Mouse (Mus musculus): Measurements from ENCODE around the gene Prdm5. TPM values are rescaled to one million over a fixed set of nuclear protein-coding genes. Genes with fewer than 3 reads are reported as not detected.

Gene Prdm5
- polyA plus RNA-seq (2014; fragmentation: Nextera tagmentation; extraction: Ambion mirVana): 14.1 and 15.5 TPM in 2 replicates

DNA sequence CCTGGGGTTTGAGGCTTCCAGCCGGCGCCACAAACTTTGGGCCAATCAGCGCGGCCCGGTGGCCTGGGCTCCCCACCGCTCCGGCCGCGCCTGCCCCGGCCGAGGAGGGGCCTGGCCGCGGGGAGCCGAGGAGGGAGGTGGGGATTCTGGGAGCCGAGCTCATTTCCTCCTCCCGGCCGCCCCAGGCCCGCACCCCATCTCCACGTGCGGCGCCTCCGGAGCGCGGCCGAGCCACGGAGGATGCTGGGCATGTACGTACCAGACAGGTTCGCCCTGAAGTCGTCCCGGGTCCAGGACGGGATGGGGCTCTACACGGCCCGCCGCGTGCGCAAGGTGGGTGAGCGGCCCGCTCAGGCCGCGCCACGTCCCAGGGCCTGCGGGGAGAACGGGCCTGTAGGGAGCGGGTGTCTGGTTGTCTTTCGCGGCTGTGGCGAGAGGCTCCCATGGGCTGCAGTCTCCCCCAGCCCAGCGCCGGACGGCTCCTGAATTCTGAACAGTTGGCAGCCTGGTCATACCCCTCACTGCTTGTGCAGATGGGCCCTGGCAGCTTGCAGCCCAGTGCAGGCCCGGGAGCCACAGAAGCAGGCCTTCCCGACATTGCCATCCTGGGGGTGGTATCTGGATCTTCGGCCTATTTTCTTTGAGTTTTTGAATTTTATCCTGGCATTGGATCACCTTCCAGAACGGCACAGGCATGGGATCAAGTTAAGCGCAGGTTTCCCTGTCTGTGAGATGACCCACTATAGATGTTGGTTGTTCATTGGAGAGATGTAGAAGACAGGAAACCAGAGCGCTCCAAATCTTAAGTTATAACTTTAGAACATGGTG, at the start of gene Prdm5:
Prdm5 (plus strand) TSS at position 128 of the 828 bp plus-strand sequence.
- peak within 1 kb of the TSS; percentile 73 to 75 for H3K4me3 ChIP-seq (ENCODE audit: control insufficient read depth in 1 of 2, insufficient read depth in 1 of 2, low read depth in 1 of 2, low read length in 2 of 2)

DNA sequence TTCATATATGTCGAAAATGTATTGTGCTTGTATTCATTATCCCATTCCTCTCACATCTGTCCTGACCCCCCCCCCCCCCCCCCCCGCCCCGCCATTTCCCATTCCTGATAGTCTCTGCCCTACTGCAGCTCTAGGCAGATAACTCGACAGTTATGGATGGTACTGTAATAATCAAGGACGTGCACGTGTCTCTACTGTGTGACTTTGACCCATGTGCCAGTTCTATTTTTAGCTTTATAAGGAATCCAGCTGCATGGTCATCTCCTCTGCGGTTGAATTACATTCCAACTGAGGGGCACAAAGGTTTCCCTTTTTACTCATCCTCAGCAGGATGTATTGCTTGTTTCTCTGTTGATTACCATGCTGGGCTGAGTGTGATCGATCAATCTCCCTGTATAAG, 39.3 kb upstream of the Prdm5 start:
- ATAC-seq (ENCODE audit: insufficient number of reproducible peaks, insufficient read depth, low FRiP score, low read depth): no peak

More for the DNA sequence above, at the start of gene Prdm5:
- H3K36me3 ChIP-seq (ENCODE audit: control insufficient read depth, insufficient read depth, low read length): no peaks in the 10 kb centered on the region
- peak within 1 kb of the TSS; percentile 87 for H3K9ac ChIP-seq (ENCODE audit: low read length)
- peaks cover 0 to 15% of the 10 kb centered on the region in 2 experiments; a peak in 2 of 4 replicates for H3K4me1 ChIP-seq (ENCODE audit: control insufficient read depth in 2 of 2, insufficient read depth in 2 of 2, low read length in 2 of 2)
- peak; percentile 89 for ATAC-seq (ENCODE audit: insufficient number of reproducible peaks, insufficient read depth, low FRiP score, low read depth)
- H3K27ac ChIP-seq (replicated peaks in 1 of 2; ENCODE audit: control insufficient read depth in 1 of 2, insufficient read depth in 1 of 2, low read depth in 2 of 2, low read length in 2 of 2): peak within 1 kb of the TSS; percentile 35 to 66
- H3K27me3 ChIP-seq (ENCODE audit: control insufficient read depth, insufficient read depth, low read length): no peaks in the 10 kb centered on the region
- WGBS: 5% methylated on average over 47 of the region's 56 CpGs
- H3K4me2 ChIP-seq (ENCODE audit: low read length): peak within 1 kb of the TSS; percentile 85
- no peaks in the 10 kb centered on the region for H3K9me3 ChIP-seq (ENCODE audit: control insufficient read depth, low read length)

DNA sequence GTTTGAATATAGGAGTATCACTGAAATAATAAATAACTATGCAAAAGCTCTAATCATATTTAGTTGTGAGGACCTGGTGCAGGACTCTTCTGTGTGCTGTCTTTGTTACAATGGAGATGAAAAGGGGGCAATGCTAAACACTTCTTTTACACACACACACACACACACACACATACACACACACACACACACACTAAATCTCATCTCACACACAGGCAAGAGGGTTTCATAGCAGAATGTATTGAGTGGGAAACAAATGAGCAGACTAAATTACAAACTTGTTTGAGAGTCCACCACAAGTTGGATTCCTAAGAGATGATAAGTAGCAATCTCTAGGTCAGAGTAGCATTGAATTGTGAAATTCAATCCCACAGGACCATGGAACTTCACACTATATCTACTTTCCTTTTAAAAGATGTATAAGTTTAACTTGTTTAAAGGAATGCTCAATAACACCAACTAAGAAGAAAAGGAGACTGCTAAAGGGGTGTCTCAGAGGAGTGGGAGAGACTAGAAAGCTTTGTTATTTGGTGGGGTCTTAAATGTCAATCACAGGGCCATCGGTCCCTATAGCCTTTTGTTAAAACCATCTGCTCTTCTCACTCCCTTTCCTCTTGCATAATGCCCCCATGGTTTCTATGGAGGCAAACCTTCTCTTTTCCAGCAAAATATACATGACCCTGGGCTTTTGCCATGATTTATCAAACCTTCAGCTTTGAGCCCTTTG, 35.5 kb upstream of the Prdm5 start:
- no peak for ATAC-seq (ENCODE audit: insufficient number of reproducible peaks, insufficient read depth, low FRiP score, low read depth)
- H3K9me3 ChIP-seq (ENCODE audit: control insufficient read depth, low read length): peaks cover 5% of the 10 kb centered on the region; the same call in 1 of the 2 replicates
- no peak overlapping the region for H3K4me2 ChIP-seq (ENCODE audit: low read length)
- WGBS: 79% methylated on average over 1 of the region's 1 CpGs
- H3K27me3 ChIP-seq (ENCODE audit: control insufficient read depth, insufficient read depth, low read length): no peaks in the 10 kb centered on the region
- no peaks in the 10 kb centered on the region for H3K36me3 ChIP-seq (ENCODE audit: control insufficient read depth, insufficient read depth, low read length)
- no peak overlapping the region for H3K27ac ChIP-seq (replicated peaks in 1 of 2; ENCODE audit: control insufficient read depth in 1 of 2, insufficient read depth in 1 of 2, low read depth in 2 of 2, low read length in 2 of 2)
- H3K4me3 ChIP-seq (ENCODE audit: control insufficient read depth in 1 of 2, insufficient read depth in 1 of 2, low read depth in 1 of 2, low read length in 2 of 2): no peak overlapping the region
- no peak overlapping the region for H3K9ac ChIP-seq (ENCODE audit: low read length)
- H3K4me1 ChIP-seq (ENCODE audit: control insufficient read depth in 2 of 2, insufficient read depth in 2 of 2, low read length in 2 of 2): peaks cover 0 to 8% of the 10 kb centered on the region in 2 experiments; a peak in 2 of 4 replicates

More for the DNA sequence above, 39.3 kb upstream of the Prdm5 start:
- no peaks in the 10 kb centered on the region for H3K9me3 ChIP-seq (ENCODE audit: control insufficient read depth, low read length)
- H3K4me3 ChIP-seq (ENCODE audit: control insufficient read depth in 1 of 2, insufficient read depth in 1 of 2, low read depth in 1 of 2, low read length in 2 of 2): no peak overlapping the region
- H3K27me3 ChIP-seq (ENCODE audit: control insufficient read depth, insufficient read depth, low read length): no peaks in the 10 kb centered on the region
- H3K4me1 ChIP-seq (ENCODE audit: control insufficient read depth in 2 of 2, insufficient read depth in 2 of 2, low read length in 2 of 2): peaks cover 0 to 8% of the 10 kb centered on the region in 2 experiments; a peak in 2 of 4 replicates
- peak overlapping the region; percentile 3 to 25; a peak in 1 of 4 replicates for H3K27ac ChIP-seq (replicated peaks in 1 of 2; ENCODE audit: control insufficient read depth in 1 of 2, insufficient read depth in 1 of 2, low read depth in 2 of 2, low read length in 2 of 2)
- H3K9ac ChIP-seq (ENCODE audit: low read length): no peak overlapping the region
- no peaks in the 10 kb centered on the region for H3K36me3 ChIP-seq (ENCODE audit: control insufficient read depth, insufficient read depth, low read length)
- WGBS: 30% methylated on average over 7 of the region's 8 CpGs
- peak overlapping the region; percentile 0; the same call in 1 of the 2 replicates for H3K4me2 ChIP-seq (ENCODE audit: low read length)

DNA sequence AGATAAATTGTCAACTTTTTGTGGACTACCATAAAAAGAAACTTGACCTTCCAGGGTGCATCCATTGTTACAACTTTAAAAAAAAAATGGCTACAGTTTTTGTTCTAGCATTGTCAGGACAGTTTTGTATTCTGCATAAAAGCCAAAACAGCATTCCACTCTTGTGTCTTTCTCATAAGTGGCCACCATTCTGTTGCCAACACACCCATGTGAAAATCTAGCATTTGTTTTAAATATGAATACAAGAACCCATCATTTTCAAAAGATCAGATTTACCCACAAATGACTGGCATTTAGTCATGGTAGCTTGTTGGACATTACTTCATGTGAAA, 35.0 kb upstream of the Prdm5 start:
- Histone ChIP-seq H3K27me3 (ENCODE audit: control insufficient read depth, insufficient read depth, low read length) (no peaks in the 10 kb centered on the region), H3K36me3 (ENCODE audit: control insufficient read depth, insufficient read depth, low read length) (no peaks in the 10 kb centered on the region), H3K27ac (replicated peaks in 1 of 2; ENCODE audit: control insufficient read depth in 1 of 2, insufficient read depth in 1 of 2, low read depth in 2 of 2, low read length in 2 of 2) (no peak overlapping the region), H3K9me3 (ENCODE audit: control insufficient read depth, low read length) (peaks cover 5% of the 10 kb centered on the region; the same call in 1 of the 2 replicates), H3K9ac (ENCODE audit: low read length) (no peak overlapping the region), H3K4me1 (ENCODE audit: control insufficient read depth in 2 of 2, insufficient read depth in 2 of 2, low read length in 2 of 2) (peaks cover 0 to 8% of the 10 kb centered on the region in 2 experiments; a peak in 1 of 4 replicates), H3K4me3 (ENCODE audit: control insufficient read depth in 1 of 2, insufficient read depth in 1 of 2, low read depth in 1 of 2, low read length in 2 of 2) (no peak overlapping the region), H3K4me2 (ENCODE audit: low read length) (no peak overlapping the region)
- ATAC-seq (ENCODE audit: insufficient number of reproducible peaks, insufficient read depth, low FRiP score, low read depth): no peak

DNA sequence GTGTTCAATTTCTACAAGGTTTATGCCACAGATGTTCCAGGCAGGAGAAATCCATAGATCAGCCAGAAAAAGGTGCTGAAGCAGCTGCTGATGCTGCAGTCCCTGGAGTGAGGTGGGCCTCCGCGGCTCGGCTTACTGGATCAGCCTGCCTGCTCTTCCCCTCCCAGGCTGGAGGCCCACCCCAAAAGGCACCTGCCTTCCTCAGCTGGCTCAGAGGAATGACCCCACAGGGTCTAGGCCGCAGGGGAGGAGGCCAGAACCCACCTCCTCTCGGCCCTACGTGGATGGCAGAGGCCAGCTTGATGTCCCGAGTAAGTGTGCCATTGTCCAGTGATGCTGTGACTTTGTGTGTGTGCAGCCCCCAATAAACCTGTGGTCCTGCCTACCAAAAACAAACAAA, 20.6 kb upstream of the Prdm5 start:
- Histone ChIP-seq H3K27me3 (ENCODE audit: control insufficient read depth, insufficient read depth, low read length) (no peaks in the 10 kb centered on the region), H3K9me3 (ENCODE audit: control insufficient read depth, low read length) (no peaks in the 10 kb centered on the region), H3K36me3 (ENCODE audit: control insufficient read depth, insufficient read depth, low read length) (no peaks in the 10 kb centered on the region), H3K4me2 (ENCODE audit: low read length) (no peak overlapping the region), H3K4me1 (ENCODE audit: control insufficient read depth in 2 of 2, insufficient read depth in 2 of 2, low read length in 2 of 2) (no peaks in the 10 kb centered on the region), H3K9ac (ENCODE audit: low read length) (no peak overlapping the region), H3K4me3 (ENCODE audit: control insufficient read depth in 1 of 2, insufficient read depth in 1 of 2, low read depth in 1 of 2, low read length in 2 of 2) (no peak overlapping the region), H3K27ac (replicated peaks in 1 of 2; ENCODE audit: control insufficient read depth in 1 of 2, insufficient read depth in 1 of 2, low read depth in 2 of 2, low read length in 2 of 2) (no peak overlapping the region)
- WGBS: 72% methylated on average over 7 of the region's 7 CpGs
- no peak for ATAC-seq (ENCODE audit: insufficient number of reproducible peaks, insufficient read depth, low FRiP score, low read depth)

DNA sequence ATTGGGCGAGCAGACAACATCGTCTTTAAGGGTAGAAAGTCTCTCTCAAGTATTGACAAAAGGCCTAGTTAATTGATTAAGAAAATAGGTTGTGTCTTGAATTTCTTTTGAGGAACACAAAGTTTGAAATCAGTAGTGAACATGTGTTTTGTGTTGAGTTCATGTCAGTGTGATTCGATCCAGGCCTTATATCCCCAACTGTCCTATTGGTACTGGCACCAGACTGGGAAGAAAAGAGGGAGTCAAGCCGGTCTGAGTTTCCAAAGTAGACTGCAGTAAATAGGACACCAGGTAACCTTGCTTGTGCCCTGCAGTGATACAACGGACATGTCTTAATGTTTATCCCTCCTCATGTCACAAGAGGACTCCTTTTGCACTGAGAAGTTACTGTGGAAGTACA, 19.6 kb upstream of the Prdm5 start:
- no peak for ATAC-seq (ENCODE audit: insufficient number of reproducible peaks, insufficient read depth, low FRiP score, low read depth)
- H3K4me1 ChIP-seq (ENCODE audit: control insufficient read depth in 2 of 2, insufficient read depth in 2 of 2, low read length in 2 of 2): no peaks in the 10 kb centered on the region
- no peaks in the 10 kb centered on the region for H3K27me3 ChIP-seq (ENCODE audit: control insufficient read depth, insufficient read depth, low read length)
- 84% methylated on average over 5 of the region's 5 CpGs for WGBS
- H3K27ac ChIP-seq (replicated peaks in 1 of 2; ENCODE audit: control insufficient read depth in 1 of 2, insufficient read depth in 1 of 2, low read depth in 2 of 2, low read length in 2 of 2): no peak overlapping the region
- no peak overlapping the region for H3K4me2 ChIP-seq (ENCODE audit: low read length)
- no peaks in the 10 kb centered on the region for H3K36me3 ChIP-seq (ENCODE audit: control insufficient read depth, insufficient read depth, low read length)
- no peaks in the 10 kb centered on the region for H3K9me3 ChIP-seq (ENCODE audit: control insufficient read depth, low read length)
- H3K4me3 ChIP-seq (ENCODE audit: control insufficient read depth in 1 of 2, insufficient read depth in 1 of 2, low read depth in 1 of 2, low read length in 2 of 2): no peak overlapping the region
- H3K9ac ChIP-seq (ENCODE audit: low read length): no peak overlapping the region

DNA sequence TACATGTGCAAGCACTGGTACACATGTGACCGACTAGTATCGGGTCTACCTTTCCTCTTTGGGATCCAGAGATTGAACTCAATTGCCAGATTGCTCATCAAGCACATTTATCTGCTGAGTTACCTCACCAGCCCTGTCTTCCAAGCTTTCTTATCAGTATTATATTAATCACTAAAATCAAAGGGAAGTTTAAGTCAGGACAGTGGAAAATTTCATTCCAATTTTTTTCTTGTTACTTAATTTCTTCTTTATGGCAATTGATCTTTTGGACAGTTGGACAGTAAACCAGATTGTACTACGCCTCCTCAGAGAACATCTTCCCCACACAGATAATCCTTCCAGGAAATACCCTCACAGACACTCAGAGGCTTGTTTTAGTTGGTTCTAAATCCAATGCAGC, 18.7 kb upstream of the Prdm5 start:
- 83% methylated on average over 3 of the region's 3 CpGs for WGBS
- Histone ChIP-seq H3K9ac (ENCODE audit: low read length) (no peak overlapping the region), H3K27me3 (ENCODE audit: control insufficient read depth, insufficient read depth, low read length) (no peaks in the 10 kb centered on the region), H3K4me3 (ENCODE audit: control insufficient read depth in 1 of 2, insufficient read depth in 1 of 2, low read depth in 1 of 2, low read length in 2 of 2) (no peak overlapping the region), H3K4me1 (ENCODE audit: control insufficient read depth in 2 of 2, insufficient read depth in 2 of 2, low read length in 2 of 2) (0 out of 4 replicates have a peak, but pooled peaks cover 0 to 3% of the 10 kb centered on the region in 2 experiments), H3K9me3 (ENCODE audit: control insufficient read depth, low read length) (no peaks in the 10 kb centered on the region), H3K4me2 (ENCODE audit: low read length) (no peak overlapping the region), H3K27ac (replicated peaks in 1 of 2; ENCODE audit: control insufficient read depth in 1 of 2, insufficient read depth in 1 of 2, low read depth in 2 of 2, low read length in 2 of 2) (no peak overlapping the region), H3K36me3 (ENCODE audit: control insufficient read depth, insufficient read depth, low read length) (no peaks in the 10 kb centered on the region)
- ATAC-seq (ENCODE audit: insufficient number of reproducible peaks, insufficient read depth, low FRiP score, low read depth): no peak

Data from heart, embryonic 14.5 days (tissue).